Mouse (Mus musculus) cortical plate, adult 2 months (tissue): ENCODE measurements around the gene Hrh1.

Experiments used
- CTCF ChIP-seq: fragments of 200-500 bp; IDR thresholded peaks from 2 replicates; pipeline ENCODE4 v1.5.1; 2011; ENCODE audit warnings: mild to moderate bottlenecking, control low read depth, low read length; ENCODE audit not compliant: insufficient read depth; ENCODE audit errors: extremely low read depth
- POLR2A ChIP-seq: fragments of 200-500 bp; IDR thresholded peaks from 2 replicates; pipeline ENCODE4 v1.6.1; 2011; ENCODE audit warnings: mild to moderate bottlenecking, low read length, control low read depth; ENCODE audit not compliant: insufficient read depth; ENCODE audit errors: extremely low read depth

GRCm38 (mm10) chr6:114474059-114474458 lies 76.3 kb downstream of the Hrh1 start:
- TF ChIP-seq POLR2A (no peak), CTCF (no peak)
